Mouse (Mus musculus) embryonic fibroblast, embryonic 13.5 days (primary cell): ENCODE measurements at regions not wholly inside any gene's neighbourhood (a gene's known extent, or its start where the extent isn't known, plus 50 kb on each side); places are given as distances from the start of the nearest gene placed in this dataset.
A peak's percentile ranks its signal among the peaks of the same experiment; 100 is the strongest.

Experiments
- H3K27ac ChIP-seq: 2 replicates; pipeline ENCODE4 v1.5.1; 2012; ENCODE audit warnings: low read length, control low read depth, inconsistent platforms; ENCODE audit not compliant: insufficient read depth
- H3K4me1 ChIP-seq: 2 replicates; pipeline ENCODE4 v1.6.1; 2011; ENCODE audit warnings: low read length; ENCODE audit not compliant: control insufficient read depth, insufficient read depth
- H3K4me3 ChIP-seq: 2 replicates; pipeline ENCODE4 v1.5.1; 2011; ENCODE audit warnings: mild to moderate bottlenecking, control low read depth, low read length; ENCODE audit not compliant: insufficient read depth
- CTCF ChIP-seq: IDR thresholded peaks from 2 replicates; pipeline ENCODE4 v1.5.1; 2011; ENCODE audit warnings: mild to moderate bottlenecking, control low read depth, low read length, moderate library complexity, borderline replicate concordance; ENCODE audit not compliant: insufficient read depth
- POLR2A ChIP-seq: IDR thresholded peaks from 2 replicates; pipeline ENCODE4 v1.6.1; 2011; ENCODE audit warnings: low read depth, mild to moderate bottlenecking, control low read depth, low read length, moderate library complexity

- Histone ChIP-seq H3K4me1 (no peaks in the 10 kb centered on the region), H3K27ac (peak overlapping the region; percentile 74), H3K4me3 (no peak overlapping the region)
- TF ChIP-seq CTCF (no peak), POLR2A (no peak)
Measured at GRCm38 (mm10) chr3:51080855-51081254, 143.4 kb upstream of the Noct start.

DNA sequence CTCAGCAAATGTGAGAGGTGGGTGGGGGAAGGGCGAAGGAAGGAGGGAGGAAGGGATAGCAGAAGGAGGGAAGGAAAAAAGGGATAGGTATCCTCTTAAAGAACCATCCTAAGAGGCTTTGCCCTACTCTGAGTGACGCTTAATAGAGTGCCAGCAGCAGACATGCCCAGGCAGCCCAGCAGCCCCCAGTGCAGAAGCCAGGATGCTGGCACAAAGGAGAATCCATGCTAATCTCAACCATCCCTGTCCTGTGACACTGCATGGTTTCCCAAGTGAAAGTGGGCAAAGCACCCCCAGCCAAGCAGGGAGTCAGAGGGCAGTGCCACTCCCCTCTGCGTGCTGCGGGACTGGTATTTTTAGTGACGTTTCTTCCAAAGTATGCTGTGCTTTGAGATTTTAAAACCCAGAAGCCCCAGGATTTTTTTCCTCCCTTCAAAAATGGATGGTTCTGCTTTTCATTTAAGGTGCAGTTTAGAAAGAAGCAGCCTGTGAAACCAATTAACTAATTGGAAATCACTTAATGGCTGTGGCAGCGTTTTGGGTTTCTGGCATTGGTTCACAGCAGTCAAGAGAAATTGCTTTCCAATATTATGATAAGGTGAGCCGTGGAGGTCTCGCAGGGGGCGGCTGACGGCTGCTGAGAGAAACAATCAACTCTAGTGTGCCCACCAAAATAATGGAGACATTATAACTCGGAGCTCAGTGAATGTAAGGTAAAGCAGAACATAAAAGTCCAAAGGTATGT lies 141.2 kb upstream of the Noct start:
- TF ChIP-seq POLR2A (no peak), CTCF (no peak)
- Histone ChIP-seq H3K4me1 (no peaks in the 10 kb centered on the region), H3K27ac (no peak overlapping the region), H3K4me3 (no peak overlapping the region)

DNA sequence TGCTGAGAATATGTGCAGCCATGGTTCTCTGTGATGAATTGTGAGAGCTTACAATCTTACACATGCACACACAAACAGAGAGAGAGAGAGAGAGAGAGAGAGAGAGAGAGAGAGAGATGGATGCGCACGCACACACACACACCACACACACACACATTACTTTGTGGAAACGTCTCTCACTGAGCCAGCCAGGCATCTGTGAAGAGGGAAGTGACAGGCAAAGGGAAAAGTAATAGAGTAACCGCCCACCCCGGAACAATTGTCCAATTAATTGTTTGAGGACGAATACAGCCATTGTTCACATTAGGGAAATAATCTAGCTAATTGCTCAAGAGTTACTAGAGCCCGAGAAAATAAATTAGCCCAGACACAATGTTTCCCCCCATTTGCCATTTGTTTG lies 140.7 kb upstream of the Noct start:
- Histone ChIP-seq H3K4me3 (no peak overlapping the region), H3K27ac (no peak overlapping the region), H3K4me1 (no peaks in the 10 kb centered on the region)
- TF ChIP-seq CTCF = no peak
- TF ChIP-seq POLR2A = no peak

GRCm38 (mm10) chr3:51086441-51086849 lies 137.8 kb upstream of the Noct start:
- H3K4me1 ChIP-seq = no peaks in the 10 kb centered on the region
- no peak overlapping the region for H3K27ac ChIP-seq
- no peak overlapping the region for H3K4me3 ChIP-seq
- TF ChIP-seq POLR2A = no peak
- no peak for TF ChIP-seq CTCF

DNA sequence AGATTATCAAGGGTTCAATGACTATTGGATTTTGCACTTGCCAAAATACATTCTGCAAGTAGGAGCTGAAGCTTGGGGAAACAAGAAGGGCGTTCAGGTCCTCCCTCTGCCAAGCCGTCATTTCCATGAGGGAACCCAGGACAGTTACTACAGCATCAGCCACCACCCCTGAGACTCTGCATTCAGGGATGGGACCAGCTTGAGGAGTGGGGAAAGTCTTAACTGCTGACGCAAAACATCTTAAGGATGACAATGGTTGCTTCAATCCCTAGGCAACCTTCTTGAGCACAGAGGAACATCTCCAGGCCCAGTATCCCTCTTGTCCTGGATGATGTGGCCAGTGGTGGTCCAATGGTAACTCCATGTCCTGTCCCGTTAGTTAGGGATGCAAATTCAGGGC lies 137.2 kb upstream of the Noct start:
- Histone ChIP-seq H3K4me3 (no peak overlapping the region), H3K4me1 (no peaks in the 10 kb centered on the region), H3K27ac (no peak overlapping the region)
- TF ChIP-seq POLR2A = no peak
- TF ChIP-seq CTCF = no peak

GRCm38 (mm10) chr3:51089036-51089669 lies 135.1 kb upstream of the Noct start:
- Histone ChIP-seq H3K4me3 (no peak overlapping the region), H3K4me1 (no peaks in the 10 kb centered on the region), H3K27ac (no peak overlapping the region)
- TF ChIP-seq POLR2A (no peak), CTCF (no peak)

DNA sequence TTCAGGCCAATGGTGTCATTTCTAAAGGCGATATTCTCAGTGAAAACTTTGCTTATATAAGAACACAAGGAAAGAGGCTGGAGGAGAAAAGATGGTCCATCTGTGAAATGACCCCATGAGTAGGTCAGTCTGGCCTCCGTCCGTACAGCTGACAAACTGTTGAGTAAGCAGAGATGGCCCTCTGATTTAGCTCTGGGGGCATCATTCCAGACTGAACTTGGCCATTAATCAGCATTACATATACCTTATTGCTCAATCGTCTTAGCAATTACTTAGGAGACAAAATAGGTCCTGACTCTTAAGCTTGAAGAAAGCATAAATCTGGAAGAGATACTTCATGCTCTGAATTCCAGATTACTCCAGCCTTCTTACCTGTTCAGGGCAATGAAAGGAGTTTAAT lies 132.8 kb upstream of the Noct start:
- Histone ChIP-seq H3K4me1 (no peaks in the 10 kb centered on the region), H3K4me3 (no peak overlapping the region), H3K27ac (no peak overlapping the region)
- TF ChIP-seq POLR2A (no peak), CTCF (no peak)

GRCm38 (mm10) chr3:51092079-51093028 lies 131.9 kb upstream of the Noct start:
- Histone ChIP-seq H3K27ac (no peak overlapping the region), H3K4me1 (no peaks in the 10 kb centered on the region), H3K4me3 (no peak overlapping the region)
- TF ChIP-seq POLR2A (no peak), CTCF (no peak)

DNA sequence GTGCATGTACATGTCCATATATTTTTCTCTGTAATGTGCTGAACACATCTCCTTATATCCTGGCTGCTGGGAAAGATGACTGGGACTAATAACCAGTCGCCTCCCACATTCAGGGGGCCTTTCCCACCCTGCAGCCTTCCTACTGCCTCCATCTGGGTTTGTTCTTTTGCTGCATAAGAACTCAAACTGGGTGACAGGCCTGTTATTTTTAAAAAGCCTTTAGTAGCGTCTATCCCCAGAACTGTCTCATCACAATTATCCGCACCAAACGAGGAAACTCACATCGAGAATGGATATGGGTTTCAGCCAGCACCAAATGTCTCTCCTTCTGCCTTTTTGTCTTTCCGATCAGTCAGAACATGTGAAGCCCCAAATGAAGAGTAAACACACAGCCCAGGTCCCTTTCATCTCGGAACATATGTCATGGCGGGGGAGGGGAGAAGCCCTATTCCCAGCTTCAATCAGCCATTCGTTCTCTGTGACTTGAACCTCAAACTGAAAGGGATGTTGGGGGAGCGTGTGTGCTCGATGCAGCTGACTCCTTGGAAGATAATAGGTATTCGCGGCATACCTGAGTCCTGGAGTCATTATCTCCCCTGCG lies 128.3 kb upstream of the Noct start:
- Histone ChIP-seq H3K27ac (no peak overlapping the region), H3K4me1 (no peaks in the 10 kb centered on the region), H3K4me3 (no peak overlapping the region)
- no peak for TF ChIP-seq POLR2A
- TF ChIP-seq CTCF = no peak
